Mouse (Mus musculus) ES-E14 (cell line): ENCODE measurements at regions not wholly inside any gene's neighbourhood (a gene's known extent, or its start where the extent isn't known, plus 50 kb on each side); places are given as distances from the start of the nearest gene placed in this dataset.

Source experiments
- DNase-seq: peaks from one replicate; pipeline ENCODE4 v3.0.0-alpha.2; 2013; ENCODE audit warnings: low read depth, low spot score
- H3K27ac ChIP-seq: 2 replicates; pipeline ENCODE4 v1.5.1; 2012; ENCODE audit warnings: low read depth, mild to moderate bottlenecking, low read length, moderate library complexity, mixed read lengths; ENCODE audit not compliant: poor library complexity, insufficient read depth, severe bottlenecking
- H3K36me3 ChIP-seq: 2 replicates; pipeline ENCODE4 v1.6.1; 2012; ENCODE audit warnings: mild to moderate bottlenecking, low read length, moderate library complexity, mixed read lengths; ENCODE audit not compliant: control insufficient read depth, poor library complexity, insufficient read depth, severe bottlenecking
- H3K4me1 ChIP-seq, 2 experiments: fragments of 150-350 bp in 1 of 2; sonication (generic) in 1 of 2; 2 replicates each; pipeline ENCODE4 v1.6.1; 2012; ENCODE audit warnings: low read length in 2 of 2, mild to moderate bottlenecking in 1 of 2, mixed read lengths in 1 of 2; ENCODE audit not compliant: control insufficient read depth in 2 of 2, insufficient read depth in 2 of 2, poor library complexity in 1 of 2
- H3K4me3 ChIP-seq, 2 experiments: fragments of 150-350 bp in 1 of 2; sonication (generic) in 1 of 2; 2 replicates each; pipeline ENCODE4 v1.5.1; 2012; ENCODE audit warnings: low read length in 2 of 2, low read depth in 1 of 2, mild to moderate bottlenecking in 1 of 2, mixed read lengths in 1 of 2; ENCODE audit not compliant: insufficient read depth in 1 of 2, poor library complexity in 1 of 2, severe bottlenecking in 1 of 2
- H3K9ac ChIP-seq: 2 replicates; pipeline ENCODE4 v1.6.1; 2012; ENCODE audit warnings: low read depth, mild to moderate bottlenecking, low read length, mixed read lengths; ENCODE audit not compliant: poor library complexity, insufficient read depth, severe bottlenecking
- H3K9me3 ChIP-seq: fragments of 150-350 bp; sonication (generic); 2 replicates; pipeline ENCODE4 v1.6.1; 2012; ENCODE audit warnings: low read depth, mild to moderate bottlenecking, low read length; ENCODE audit not compliant: control insufficient read depth, insufficient read depth
- CHD2 ChIP-seq: IDR thresholded peaks from 2 replicates; pipeline ENCODE4 v1.6.1; 2014; ENCODE audit warnings: mild to moderate bottlenecking, low read depth, low read length, inconsistent platforms
- HCFC1 ChIP-seq: IDR thresholded peaks from 2 replicates; pipeline ENCODE4 v1.6.1; 2012; ENCODE audit warnings: low read length, inconsistent platforms, borderline replicate concordance; ENCODE audit not compliant: insufficient read depth
- MAFK ChIP-seq: IDR thresholded peaks from 2 replicates; pipeline ENCODE4 v1.6.1; 2014; ENCODE audit warnings: mild to moderate bottlenecking, low read depth, low read length, inconsistent platforms; ENCODE audit not compliant: insufficient read depth
- ZC3H11A ChIP-seq: IDR thresholded peaks from 2 replicates; pipeline ENCODE4 v1.6.1; 2012; ENCODE audit warnings: low read depth, mild to moderate bottlenecking, inconsistent platforms, low read length, borderline replicate concordance
- ZNF384 ChIP-seq: IDR thresholded peaks from 2 replicates; pipeline ENCODE4 v1.6.1; 2012; ENCODE audit warnings: low read depth, low read length, inconsistent platforms
- in situ Hi-C, 2 experiments: fragments of 600-800 bp; cut with MboI; formaldehyde crosslinking; loops; one replicate each; pipeline ENCODE4 v1.15.1; 2025; ENCODE audit warnings: low sequenced_read_pairs in 2 of 2, inconsistent platforms in 1 of 2; ENCODE audit not compliant: unreplicated experiment in 2 of 2

- peak overlapping the region; percentile 57; the same call in 1 of the 2 replicates for H3K27ac ChIP-seq
- H3K4me1 ChIP-seq = peaks cover 0 to 4% of the 10 kb centered on the region in 2 experiments; a peak in 1 of 4 replicates
- DNase-seq = peak; percentile 52
- no peaks in the 10 kb centered on the region for H3K36me3 ChIP-seq
- H3K4me3 ChIP-seq = no peak overlapping the region
- TF ChIP-seq ZC3H11A (no peak), HCFC1 (no peak), MAFK (no peak), ZNF384 (no peak), CHD2 (no peak)
- peak overlapping the region; percentile 17; the same call in 1 of the 2 replicates for H3K9ac ChIP-seq
- in situ Hi-C loops = no loop called here
- H3K9me3 ChIP-seq = no peaks in the 10 kb centered on the region
These were observed 105.1 kb upstream of the Gm10295 start for GRCm38 (mm10) chr7:71456421-71456820.

GRCm38 (mm10) chr7:71440330-71441240, 89.3 kb upstream of the Gm10295 start:
- TF ChIP-seq ZC3H11A (no peak), CHD2 (no peak), MAFK (no peak), HCFC1 (no peak), ZNF384 (no peak)
- Histone ChIP-seq H3K27ac (no peak overlapping the region), H3K4me1 (no peaks in the 10 kb centered on the region), H3K36me3 (no peaks in the 10 kb centered on the region), H3K9ac (no peak overlapping the region), H3K4me3 (no peak overlapping the region), H3K9me3 (no peaks in the 10 kb centered on the region)
- no peak for DNase-seq
- in situ Hi-C loops = no loop called here

- H3K4me3 ChIP-seq = no peak overlapping the region
- H3K9me3 ChIP-seq = no peaks in the 10 kb centered on the region
- no peaks in the 10 kb centered on the region for H3K36me3 ChIP-seq
- in situ Hi-C loops = no loop called here
- TF ChIP-seq MAFK = no peak
- TF ChIP-seq CHD2 = no peak
- no peak for TF ChIP-seq ZC3H11A
- TF ChIP-seq HCFC1 = no peak
- no peak for TF ChIP-seq ZNF384
- H3K4me1 ChIP-seq = no peaks in the 10 kb centered on the region
- DNase-seq = no peak
- H3K9ac ChIP-seq = no peak overlapping the region
- H3K27ac ChIP-seq = no peak overlapping the region
These were observed 74.7 kb upstream of the Gm10295 start for GRCm38 (mm10) chr7:71425982-71426381.

GRCm38 (mm10) chr7:71419261-71419660, 68.0 kb upstream of the Gm10295 start:
- TF ChIP-seq ZNF384 (no peak), HCFC1 (no peak), CHD2 (no peak), MAFK (no peak), ZC3H11A (no peak)
- DNase-seq = no peak
- Histone ChIP-seq H3K36me3 (no peaks in the 10 kb centered on the region), H3K4me1 (no peaks in the 10 kb centered on the region), H3K9ac (no peak overlapping the region), H3K9me3 (no peaks in the 10 kb centered on the region), H3K27ac (no peak overlapping the region), H3K4me3 (no peak overlapping the region)
- in situ Hi-C loops = no loop called here
